Mouse (Mus musculus) ES-E14 (cell line): ENCODE measurements around the gene Slc7a1. TPM values are rescaled to one million over a fixed set of nuclear protein-coding genes. Genes with fewer than 3 reads are reported as not detected.

Experiments
- DNase-seq: peaks from one replicate; pipeline ENCODE4 v3.0.0-alpha.2; 2013; ENCODE audit warnings: low read depth, low spot score
- H3K27ac ChIP-seq: 2 replicates; pipeline ENCODE4 v1.5.1; 2012; ENCODE audit warnings: low read depth, mild to moderate bottlenecking, low read length, moderate library complexity, mixed read lengths; ENCODE audit not compliant: poor library complexity, insufficient read depth, severe bottlenecking
- H3K36me3 ChIP-seq: 2 replicates; pipeline ENCODE4 v1.6.1; 2012; ENCODE audit warnings: mild to moderate bottlenecking, low read length, moderate library complexity, mixed read lengths; ENCODE audit not compliant: control insufficient read depth, poor library complexity, insufficient read depth, severe bottlenecking
- H3K4me1 ChIP-seq, 2 experiments: fragments of 150-350 bp in 1 of 2; sonication (generic) in 1 of 2; 2 replicates each; pipeline ENCODE4 v1.6.1; 2012; ENCODE audit warnings: low read length in 2 of 2, mild to moderate bottlenecking in 1 of 2, mixed read lengths in 1 of 2; ENCODE audit not compliant: control insufficient read depth in 2 of 2, insufficient read depth in 2 of 2, poor library complexity in 1 of 2
- H3K4me3 ChIP-seq, 2 experiments: fragments of 150-350 bp in 1 of 2; sonication (generic) in 1 of 2; 2 replicates each; pipeline ENCODE4 v1.5.1; 2012; ENCODE audit warnings: low read length in 2 of 2, low read depth in 1 of 2, mild to moderate bottlenecking in 1 of 2, mixed read lengths in 1 of 2; ENCODE audit not compliant: insufficient read depth in 1 of 2, poor library complexity in 1 of 2, severe bottlenecking in 1 of 2
- H3K9ac ChIP-seq: 2 replicates; pipeline ENCODE4 v1.6.1; 2012; ENCODE audit warnings: low read depth, mild to moderate bottlenecking, low read length, mixed read lengths; ENCODE audit not compliant: poor library complexity, insufficient read depth, severe bottlenecking
- H3K9me3 ChIP-seq: fragments of 150-350 bp; sonication (generic); 2 replicates; pipeline ENCODE4 v1.6.1; 2012; ENCODE audit warnings: low read depth, mild to moderate bottlenecking, low read length; ENCODE audit not compliant: control insufficient read depth, insufficient read depth
- CHD2 ChIP-seq: IDR thresholded peaks from 2 replicates; pipeline ENCODE4 v1.6.1; 2014; ENCODE audit warnings: mild to moderate bottlenecking, low read depth, low read length, inconsistent platforms
- HCFC1 ChIP-seq: IDR thresholded peaks from 2 replicates; pipeline ENCODE4 v1.6.1; 2012; ENCODE audit warnings: low read length, inconsistent platforms, borderline replicate concordance; ENCODE audit not compliant: insufficient read depth
- MAFK ChIP-seq: IDR thresholded peaks from 2 replicates; pipeline ENCODE4 v1.6.1; 2014; ENCODE audit warnings: mild to moderate bottlenecking, low read depth, low read length, inconsistent platforms; ENCODE audit not compliant: insufficient read depth
- ZC3H11A ChIP-seq: IDR thresholded peaks from 2 replicates; pipeline ENCODE4 v1.6.1; 2012; ENCODE audit warnings: low read depth, mild to moderate bottlenecking, inconsistent platforms, low read length, borderline replicate concordance
- ZNF384 ChIP-seq: IDR thresholded peaks from 2 replicates; pipeline ENCODE4 v1.6.1; 2012; ENCODE audit warnings: low read depth, low read length, inconsistent platforms
- in situ Hi-C, 2 experiments: fragments of 600-800 bp; cut with MboI; formaldehyde crosslinking; loops; one replicate each; pipeline ENCODE4 v1.15.1; 2025; ENCODE audit warnings: low sequenced_read_pairs in 2 of 2, inconsistent platforms in 1 of 2; ENCODE audit not compliant: unreplicated experiment in 2 of 2
- total RNA-seq: library from RNA; depleted of rRNA; stranded (reverse); fragments of 300-350 nt; gene quantifications from 2 replicates; pipeline ENCODE4 v1.2.3, GENCODE M21; 2012

Gene Slc7a1
- total RNA-seq, 1 experiment, result 104 TPM

DNA sequence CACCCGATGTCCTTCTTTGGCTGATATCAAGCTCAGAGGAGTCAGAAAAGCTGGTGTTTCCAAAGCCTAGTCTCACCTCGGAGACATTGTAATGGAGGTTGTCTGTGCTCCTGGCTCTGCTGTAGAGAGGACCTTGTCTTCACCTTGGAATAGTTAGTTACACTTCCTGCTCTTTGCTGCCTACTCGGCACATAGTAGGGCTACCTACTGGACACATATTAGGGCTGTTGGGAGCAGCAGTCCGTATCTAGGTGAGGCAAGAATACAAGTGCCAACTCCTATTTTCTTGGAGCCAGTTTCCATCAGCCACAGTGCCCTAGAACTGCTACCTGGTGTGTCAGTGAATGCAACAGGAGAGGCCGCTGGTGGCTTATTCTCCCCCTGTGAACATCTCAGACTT is 112.2 kb downstream of the Slc7a1 start:
- Histone ChIP-seq H3K36me3 (no peaks in the 10 kb centered on the region), H3K27ac (no peak overlapping the region), H3K9ac (no peak overlapping the region), H3K4me3 (no peak overlapping the region), H3K9me3 (no peaks in the 10 kb centered on the region), H3K4me1 (0 out of 4 replicates have a peak, but pooled peaks cover 0 to 2% of the 10 kb centered on the region in 2 experiments)
- TF ChIP-seq HCFC1 (no peak), MAFK (no peak), ZC3H11A (no peak), CHD2 (no peak), ZNF384 (no peak)
- in situ Hi-C loops, result no loop called here
- no peak for DNase-seq

DNA sequence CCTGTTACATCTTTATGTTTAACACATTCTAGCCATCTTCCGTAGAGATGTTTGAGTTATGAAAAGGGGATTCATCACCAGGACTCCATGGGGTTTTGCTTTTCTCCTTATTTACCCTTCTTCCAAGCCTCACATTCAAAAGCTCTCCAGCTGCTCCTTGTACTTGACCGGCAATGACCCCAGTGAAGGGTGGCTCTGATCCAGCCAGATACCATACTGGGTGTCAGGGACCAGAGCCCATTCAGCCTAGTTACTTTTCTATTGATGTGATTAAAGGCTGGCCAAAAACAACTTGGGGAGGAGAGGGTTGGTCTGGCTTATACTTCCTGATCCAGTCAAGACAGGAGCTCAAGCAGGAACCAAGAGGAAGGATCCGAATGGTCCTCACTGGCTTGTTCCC is 116.1 kb downstream of the Slc7a1 start:
- Histone ChIP-seq H3K9me3 (no peaks in the 10 kb centered on the region), H3K4me1 (no peaks in the 10 kb centered on the region), H3K27ac (no peak overlapping the region), H3K36me3 (no peaks in the 10 kb centered on the region), H3K4me3 (no peak overlapping the region), H3K9ac (no peak overlapping the region)
- in situ Hi-C loops, result no loop called here
- TF ChIP-seq CHD2, result no peak
- TF ChIP-seq HCFC1, result no peak
- no peak for TF ChIP-seq MAFK
- no peak for TF ChIP-seq ZC3H11A
- no peak for TF ChIP-seq ZNF384
- no peak for DNase-seq

DNA sequence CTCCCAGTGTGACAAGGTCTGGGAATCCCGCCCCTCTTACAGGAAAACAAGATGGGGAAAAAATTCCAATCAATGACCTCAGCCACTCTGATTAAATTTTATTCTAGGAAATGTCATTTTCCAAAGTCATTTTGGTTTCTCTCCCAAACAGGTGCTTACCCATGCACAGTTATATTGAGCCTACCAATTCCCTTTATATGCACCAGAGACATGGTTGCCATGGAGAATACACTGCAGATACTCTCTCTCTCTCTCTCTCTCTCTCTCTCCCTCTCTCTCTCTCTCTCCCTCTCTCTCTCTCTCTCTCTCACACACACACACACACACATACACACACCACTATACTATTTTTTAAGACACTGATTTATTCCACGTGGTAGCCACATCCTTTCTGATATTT is 116.5 kb downstream of the Slc7a1 start:
- in situ Hi-C loops, result no loop called here
- TF ChIP-seq ZNF384 (no peak), HCFC1 (no peak), CHD2 (no peak), ZC3H11A (no peak), MAFK (no peak)
- no peak overlapping the region for H3K4me3 ChIP-seq

DNA sequence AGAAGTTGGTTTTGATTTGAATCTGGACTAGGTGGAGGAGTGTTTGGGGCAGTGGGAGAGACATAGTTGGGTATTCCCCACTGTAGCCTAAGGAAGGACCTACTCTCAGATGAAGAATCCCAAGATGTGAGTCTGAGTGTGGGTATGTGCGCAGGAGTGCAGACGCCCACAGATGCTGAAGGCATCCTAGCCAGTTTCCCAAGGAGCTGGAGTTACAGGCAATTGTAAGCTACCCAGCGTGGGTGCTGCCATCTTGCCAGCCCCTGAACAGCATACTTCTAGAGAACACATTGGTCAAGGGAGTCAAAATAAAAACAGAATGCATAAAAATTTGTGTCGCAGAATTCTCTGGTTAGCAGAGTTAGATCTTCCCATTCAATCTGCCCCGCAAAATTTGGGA is 117.1 kb downstream of the Slc7a1 start:
- no peak overlapping the region for H3K27ac ChIP-seq
- no peak overlapping the region for H3K4me3 ChIP-seq
- no peak for TF ChIP-seq CHD2
- TF ChIP-seq HCFC1, result no peak
- TF ChIP-seq MAFK, result no peak
- TF ChIP-seq ZNF384, result no peak
- no peak for TF ChIP-seq ZC3H11A
- H3K9me3 ChIP-seq, result no peaks in the 10 kb centered on the region
- in situ Hi-C loops, result no loop called here
- H3K9ac ChIP-seq, result no peak overlapping the region
- H3K4me1 ChIP-seq, result no peaks in the 10 kb centered on the region; a peak in 1 of 4 replicates
- no peaks in the 10 kb centered on the region for H3K36me3 ChIP-seq
- no peak for DNase-seq

More for the DNA sequence above, 116.5 kb downstream of the Slc7a1 start:
- no peaks in the 10 kb centered on the region for H3K36me3 ChIP-seq
- no peaks in the 10 kb centered on the region for H3K9me3 ChIP-seq
- no peak overlapping the region for H3K27ac ChIP-seq
- H3K4me1 ChIP-seq, result no peaks in the 10 kb centered on the region; a peak in 1 of 4 replicates
- no peak for DNase-seq
- H3K9ac ChIP-seq, result no peak overlapping the region

DNA sequence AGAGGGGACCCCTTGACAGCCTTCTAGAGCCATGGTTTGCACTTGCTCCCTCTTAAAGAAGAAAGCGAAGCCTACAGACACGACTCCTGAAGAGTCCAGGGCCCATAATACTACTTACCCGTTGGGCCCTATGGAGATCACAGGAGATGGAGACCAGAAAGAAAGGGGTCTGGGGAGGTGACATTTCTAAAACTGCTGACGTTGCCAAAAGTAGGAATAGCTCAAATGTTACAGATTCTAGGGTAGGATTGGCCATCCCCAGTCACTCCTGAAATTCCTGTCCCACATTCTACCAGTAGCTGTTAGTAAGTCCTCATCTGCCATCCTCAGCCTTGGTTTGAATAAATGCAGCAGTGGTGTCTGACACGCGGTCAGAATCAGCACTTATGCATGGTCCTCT is 117.6 kb downstream of the Slc7a1 start:
- no peak overlapping the region for H3K4me3 ChIP-seq
- in situ Hi-C loops, result no loop called here
- no peak for DNase-seq
- no peaks in the 10 kb centered on the region; a peak in 1 of 4 replicates for H3K4me1 ChIP-seq
- no peak overlapping the region for H3K9ac ChIP-seq
- no peaks in the 10 kb centered on the region for H3K36me3 ChIP-seq
- H3K9me3 ChIP-seq, result no peaks in the 10 kb centered on the region
- no peak overlapping the region for H3K27ac ChIP-seq
- no peak for TF ChIP-seq HCFC1
- no peak for TF ChIP-seq ZNF384
- peak; percentile 59 for TF ChIP-seq MAFK
- no peak for TF ChIP-seq CHD2
- TF ChIP-seq ZC3H11A, result no peak
